Mouse (Mus musculus): ENCODE data around the gene Dlst.

The Dlst gene

GRCm38 (mm10) chr12:85110698-85111592, at the start of gene Dlst, which contains the start of gene Prox2:
Dlst (plus strand) TSS chr12:85110833.
Prox2 (minus strand) TSS chr12:85110759.
- DNase-seq (ENCODE audit: low spot score), result peak; percentile 72

GRCm38 (mm10) chr12:85071043-85071442, 39.6 kb upstream of the Dlst start:
- no peak for DNase-seq (ENCODE audit: low spot score)

- DNase-seq (ENCODE audit: low spot score), result no peak
Observed at GRCm38 (mm10) chr12:85077100-85077499, 33.5 kb upstream of the Dlst start.

GRCm38 (mm10) chr12:85084257-85084656, 26.4 kb upstream of the Dlst start:
- no peak for DNase-seq (ENCODE audit: low spot score)

GRCm38 (mm10) chr12:85084941-85085340, 25.7 kb upstream of the Dlst start:
- no peak for DNase-seq (ENCODE audit: low spot score)

GRCm38 (mm10) chr12:85087845-85088244, 22.8 kb upstream of the Dlst start:
- DNase-seq (ENCODE audit: low spot score), result no peak

GRCm38 (mm10) chr12:85091190-85091589, 19.4 kb upstream of the Dlst start:
- DNase-seq (ENCODE audit: low spot score), result no peak

- DNase-seq (ENCODE audit: low spot score), result peak; percentile 20
Observed at GRCm38 (mm10) chr12:85092214-85092613, 18.4 kb upstream of the Dlst start.

GRCm38 (mm10) chr12:85094010-85094409, 16.6 kb upstream of the Dlst start:
- DNase-seq (ENCODE audit: low spot score), result peak; percentile 30

- DNase-seq (ENCODE audit: low spot score), result peak; percentile 52
Observed at GRCm38 (mm10) chr12:85094706-85095105, 15.9 kb upstream of the Dlst start.

GRCm38 (mm10) chr12:85095146-85095545, 15.5 kb upstream of the Dlst start:
- DNase-seq (ENCODE audit: low spot score), result no peak

GRCm38 (mm10) chr12:85095859-85096258, 14.8 kb upstream of the Dlst start:
- DNase-seq (ENCODE audit: low spot score), result no peak

- no peak for DNase-seq (ENCODE audit: low spot score)
Observed at GRCm38 (mm10) chr12:85101001-85101400, 9.6 kb upstream of the Dlst start.

- no peak for DNase-seq (ENCODE audit: low spot score)
Observed at GRCm38 (mm10) chr12:85101521-85102106, 9.0 kb upstream of the Dlst start.

GRCm38 (mm10) chr12:85103096-85103495, 7.5 kb upstream of the Dlst start:
- no peak for DNase-seq (ENCODE audit: low spot score)

- DNase-seq (ENCODE audit: low spot score), result no peak
Observed at GRCm38 (mm10) chr12:85104789-85105188, 5.8 kb upstream of the Dlst start.

GRCm38 (mm10) chr12:85106292-85106691, 4.3 kb upstream of the Dlst start:
- DNase-seq (ENCODE audit: low spot score), result no peak

- DNase-seq (ENCODE audit: low spot score), result no peak
Observed at GRCm38 (mm10) chr12:85108643-85109042, 2.0 kb upstream of the Dlst start.

- no peak for DNase-seq (ENCODE audit: low spot score)
Observed at GRCm38 (mm10) chr12:85109426-85109825, 1.2 kb upstream of the Dlst start.

- DNase-seq (ENCODE audit: low spot score), result no peak
Observed at GRCm38 (mm10) chr12:85110011-85110697, 479 bp upstream of the Dlst start.

- DNase-seq (ENCODE audit: low spot score), result no peak
Observed at GRCm38 (mm10) chr12:85112550-85113251, 2.1 kb downstream of the Dlst start.

GRCm38 (mm10) chr12:85113337-85113736, 2.7 kb downstream of the Dlst start:
- DNase-seq (ENCODE audit: low spot score), result no peak

All from ovary, adult 18-20 months (tissue).